Mouse (Mus musculus): Measurements from ENCODE around the gene Tjp2. TPM values are rescaled to one million over a fixed set of nuclear protein-coding genes. Genes with fewer than 3 reads are reported as not detected.
"Not testable (repeated sequence)": the region's sequence is repeated elsewhere in the genome, so short reads cannot be mapped to it uniquely, and the experiment has no call there.

Gene Tjp2
- polyA plus RNA-seq, 1 experiment from 2014 or later: 4.9 TPM

DNA sequence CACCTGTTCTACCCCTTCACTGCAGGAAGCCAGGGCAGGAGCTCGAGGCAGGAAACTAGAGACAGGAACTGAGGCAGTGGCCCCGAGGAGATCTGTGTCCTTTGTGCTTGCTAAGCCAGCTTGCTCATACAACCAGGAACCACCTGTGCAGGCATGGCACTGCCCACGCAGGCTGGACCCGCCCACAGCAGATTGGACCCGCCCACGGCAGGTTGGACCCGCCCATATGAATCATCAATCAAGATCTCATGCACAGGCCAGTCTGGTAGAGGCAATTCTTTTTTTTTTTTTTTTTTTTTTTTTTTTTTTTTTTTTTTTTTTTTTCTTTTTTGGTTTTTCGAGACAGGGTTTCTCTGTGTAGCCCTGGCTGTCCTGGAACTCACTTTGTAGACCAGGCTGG lies 132.8 kb downstream of the Tjp2 start:
- not testable (repeated sequence) for H3K4me2 ChIP-seq; H3K9me3 ChIP-seq (replicated peaks); H3K4me1 ChIP-seq (replicated peaks); H3K36me3 ChIP-seq (replicated peaks); ATAC-seq (ENCODE audit: insufficient read depth); H3K4me3 ChIP-seq (replicated peaks); H3K9ac ChIP-seq; H3K27me3 ChIP-seq; H3K27ac ChIP-seq (replicated peaks)
- 49% methylated on average over 8 of the region's 8 CpGs for WGBS (ENCODE audit: insufficient replicate concordance)

DNA sequence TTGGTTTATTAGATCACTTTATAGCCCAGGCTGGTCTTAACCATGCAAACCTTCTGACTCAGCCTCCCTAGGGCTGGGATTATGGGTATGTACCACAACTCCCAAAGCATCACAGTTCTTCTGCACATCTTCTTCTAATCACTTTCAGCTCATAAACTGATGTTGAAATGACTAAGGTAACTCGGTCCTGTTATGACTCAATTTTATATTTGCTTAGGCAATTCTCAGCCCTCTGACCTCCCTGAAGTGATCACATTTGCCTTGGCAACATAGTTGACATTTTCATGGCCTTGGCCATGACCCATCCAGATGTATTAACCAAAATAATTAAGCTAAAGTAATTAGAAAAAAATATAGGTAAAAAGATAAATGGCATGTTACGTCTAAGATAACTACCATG lies 134.5 kb downstream of the Tjp2 start:
- no peaks in the 10 kb centered on the region for H3K9me3 ChIP-seq (replicated peaks)
- H3K4me3 ChIP-seq (replicated peaks): no peak overlapping the region
- no peaks in the 10 kb centered on the region for H3K4me1 ChIP-seq (replicated peaks)
- H3K36me3 ChIP-seq (replicated peaks): no peaks in the 10 kb centered on the region
- no peak overlapping the region for H3K27ac ChIP-seq (replicated peaks)
- H3K9ac ChIP-seq: no peak overlapping the region
- no peak for ATAC-seq (ENCODE audit: insufficient read depth)
- H3K4me2 ChIP-seq: no peak overlapping the region
- H3K27me3 ChIP-seq: no peaks in the 10 kb centered on the region
- WGBS (ENCODE audit: insufficient replicate concordance): 58% methylated on average over 2 of the region's 2 CpGs

DNA sequence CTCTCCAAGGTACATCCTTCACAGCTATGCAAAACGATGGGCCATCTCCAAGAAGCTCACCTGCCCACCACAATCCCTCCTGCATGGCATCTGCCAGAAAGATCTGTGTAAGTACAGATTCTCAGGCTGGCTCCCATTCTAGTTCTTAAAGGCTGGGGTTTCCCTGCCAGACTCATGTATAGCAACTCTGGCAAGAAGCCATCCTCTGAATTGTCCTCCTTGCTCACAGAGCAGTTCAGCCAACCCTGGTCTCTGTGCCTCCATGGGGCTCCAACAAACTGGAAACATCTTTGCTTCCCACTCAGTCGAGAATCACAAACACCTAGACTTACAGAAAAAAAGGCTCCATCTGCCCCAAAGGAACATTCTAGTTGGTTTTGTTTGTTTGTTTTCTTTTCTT lies 139.5 kb downstream of the Tjp2 start:
- Histone ChIP-seq H3K9ac (no peak overlapping the region), H3K4me1 (replicated peaks) (no peaks in the 10 kb centered on the region), H3K4me3 (replicated peaks) (no peak overlapping the region), H3K36me3 (replicated peaks) (no peaks in the 10 kb centered on the region), H3K4me2 (no peak overlapping the region), H3K9me3 (replicated peaks) (no peaks in the 10 kb centered on the region), H3K27me3 (no peaks in the 10 kb centered on the region), H3K27ac (replicated peaks) (no peak overlapping the region)
- WGBS (ENCODE audit: insufficient replicate concordance): 42% methylated on average over 2 of the region's 2 CpGs
- no peak for ATAC-seq (ENCODE audit: insufficient read depth)

GRCm38 (mm10) chr19:24080417-24081080 lies 144.3 kb downstream of the Tjp2 start:
- Histone ChIP-seq H3K36me3 (replicated peaks) (no peaks in the 10 kb centered on the region), H3K4me3 (replicated peaks) (no peak overlapping the region), H3K4me1 (replicated peaks) (no peaks in the 10 kb centered on the region), H3K4me2 (no peak overlapping the region), H3K27ac (replicated peaks) (no peak overlapping the region), H3K9ac (no peak overlapping the region), H3K9me3 (replicated peaks) (no peaks in the 10 kb centered on the region), H3K27me3 (no peaks in the 10 kb centered on the region)
- no peak for ATAC-seq (ENCODE audit: insufficient read depth)
- WGBS (ENCODE audit: insufficient replicate concordance): 46% methylated on average over 8 of the region's 8 CpGs

DNA sequence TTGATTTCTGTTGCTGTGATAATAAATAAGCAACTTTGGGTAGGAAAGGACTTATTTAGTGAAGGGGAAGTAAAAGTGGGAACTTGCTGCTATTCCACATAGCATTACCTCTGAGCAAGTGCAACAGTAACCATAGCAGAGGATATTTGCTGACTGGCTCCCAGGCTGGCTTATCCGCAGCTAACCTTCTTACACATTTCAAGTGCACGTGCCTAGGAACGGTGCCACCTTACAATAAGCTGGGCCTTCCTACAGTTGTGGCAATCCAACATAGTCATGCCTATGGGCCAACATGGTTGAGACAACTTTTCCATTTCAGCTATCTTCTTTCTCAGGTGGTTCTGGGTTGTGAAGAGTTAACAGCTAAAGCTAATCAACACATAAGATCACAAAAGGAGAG lies 147.2 kb downstream of the Tjp2 start:
- Histone ChIP-seq H3K4me2 (no peak overlapping the region), H3K9ac (no peak overlapping the region), H3K27ac (replicated peaks) (no peak overlapping the region), H3K9me3 (replicated peaks) (no peaks in the 10 kb centered on the region), H3K36me3 (replicated peaks) (no peaks in the 10 kb centered on the region), H3K27me3 (no peaks in the 10 kb centered on the region), H3K4me1 (replicated peaks) (no peaks in the 10 kb centered on the region), H3K4me3 (replicated peaks) (no peak overlapping the region)
- 78% methylated on average over 3 of the region's 3 CpGs for WGBS (ENCODE audit: insufficient replicate concordance)
- ATAC-seq (ENCODE audit: insufficient read depth): no peak

DNA sequence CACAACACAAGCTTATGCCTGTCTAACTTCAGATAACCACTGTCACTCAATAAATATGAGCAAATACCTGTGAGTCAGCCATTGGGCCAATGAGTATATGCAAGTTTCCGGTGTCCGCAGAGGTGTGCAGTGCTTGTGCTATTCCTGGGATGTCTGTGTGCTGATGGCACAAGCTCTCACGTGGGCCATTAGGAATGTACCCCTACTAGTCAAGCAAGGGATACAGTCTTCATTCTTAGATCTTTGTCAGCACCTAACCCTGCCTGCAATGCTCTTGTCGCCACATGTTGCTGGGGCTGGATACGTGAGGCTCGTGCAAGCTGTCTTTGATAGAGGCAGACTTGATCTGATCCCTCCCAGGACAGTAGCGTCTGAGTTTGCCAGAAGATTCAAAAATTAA lies 148.3 kb downstream of the Tjp2 start:
- H3K27me3 ChIP-seq: no peaks in the 10 kb centered on the region
- no peak overlapping the region for H3K27ac ChIP-seq (replicated peaks)
- H3K9me3 ChIP-seq (replicated peaks): no peaks in the 10 kb centered on the region
- no peak overlapping the region for H3K4me3 ChIP-seq (replicated peaks)
- H3K9ac ChIP-seq: no peak overlapping the region
- H3K4me2 ChIP-seq: no peak overlapping the region
- H3K4me1 ChIP-seq (replicated peaks): no peaks in the 10 kb centered on the region
- ATAC-seq (ENCODE audit: insufficient read depth): no peak
- WGBS (ENCODE audit: insufficient replicate concordance): 66% methylated on average over 7 of the region's 7 CpGs
- H3K36me3 ChIP-seq (replicated peaks): no peaks in the 10 kb centered on the region

- Histone ChIP-seq H3K4me3 (replicated peaks) (no peak overlapping the region), H3K9me3 (replicated peaks) (no peaks in the 10 kb centered on the region), H3K36me3 (replicated peaks) (no peaks in the 10 kb centered on the region), H3K4me2 (no peak overlapping the region), H3K4me1 (replicated peaks) (no peaks in the 10 kb centered on the region), H3K9ac (no peak overlapping the region), H3K27ac (replicated peaks) (no peak overlapping the region), H3K27me3 (no peaks in the 10 kb centered on the region)
- ATAC-seq (ENCODE audit: insufficient read depth): no peak
- WGBS (ENCODE audit: insufficient replicate concordance): 64% methylated on average over 8 of the region's 8 CpGs
Observed at GRCm38 (mm10) chr19:24075927-24076326, 148.9 kb downstream of the Tjp2 start.

DNA sequence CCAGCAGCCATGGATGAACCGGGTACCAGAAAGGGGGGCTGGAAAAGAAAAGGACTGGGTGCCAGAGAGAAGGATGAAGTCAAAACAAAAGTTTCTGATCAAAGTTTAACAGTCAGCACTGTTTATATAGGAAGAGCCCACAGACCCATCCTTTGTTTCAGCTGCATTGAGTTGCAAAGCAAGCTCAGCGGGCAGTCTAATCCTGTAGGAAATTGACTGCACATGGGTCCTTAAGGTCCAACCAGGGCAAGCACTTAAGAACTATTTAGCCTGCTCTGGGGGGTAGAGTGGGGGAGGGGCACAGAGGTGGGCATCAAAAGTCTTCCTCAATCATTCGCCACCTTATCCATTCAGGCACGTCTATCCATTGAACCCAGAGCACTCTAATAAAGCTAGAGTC lies 151.7 kb downstream of the Tjp2 start:
- no peaks in the 10 kb centered on the region for H3K9me3 ChIP-seq (replicated peaks)
- no peak overlapping the region for H3K9ac ChIP-seq
- WGBS (ENCODE audit: insufficient replicate concordance): 59% methylated on average over 4 of the region's 4 CpGs
- no peaks in the 10 kb centered on the region for H3K36me3 ChIP-seq (replicated peaks)
- no peak overlapping the region for H3K4me2 ChIP-seq
- no peak overlapping the region for H3K27ac ChIP-seq (replicated peaks)
- no peaks in the 10 kb centered on the region for H3K4me1 ChIP-seq (replicated peaks)
- H3K4me3 ChIP-seq (replicated peaks): no peak overlapping the region
- no peak for ATAC-seq (ENCODE audit: insufficient read depth)
- no peaks in the 10 kb centered on the region for H3K27me3 ChIP-seq

- Histone ChIP-seq H3K36me3 (replicated peaks) (no peaks in the 10 kb centered on the region), H3K27ac (replicated peaks) (no peak overlapping the region), H3K27me3 (no peaks in the 10 kb centered on the region), H3K9me3 (replicated peaks) (no peaks in the 10 kb centered on the region), H3K4me2 (no peak overlapping the region), H3K4me3 (replicated peaks) (no peak overlapping the region), H3K9ac (no peak overlapping the region), H3K4me1 (replicated peaks) (no peaks in the 10 kb centered on the region)
- ATAC-seq (ENCODE audit: insufficient read depth): no peak
- WGBS (ENCODE audit: insufficient replicate concordance): 35% methylated on average over 12 of the region's 12 CpGs
Observed at GRCm38 (mm10) chr19:24064348-24064895, 160.4 kb downstream of the Tjp2 start.

GRCm38 (mm10) chr19:24063585-24063984 lies 161.2 kb downstream of the Tjp2 start:
- Histone ChIP-seq H3K36me3 (replicated peaks) (no peaks in the 10 kb centered on the region), H3K9ac (no peak overlapping the region), H3K4me2 (no peak overlapping the region), H3K4me1 (replicated peaks) (no peaks in the 10 kb centered on the region), H3K9me3 (replicated peaks) (no peaks in the 10 kb centered on the region), H3K27me3 (no peaks in the 10 kb centered on the region), H3K4me3 (replicated peaks) (no peak overlapping the region), H3K27ac (replicated peaks) (no peak overlapping the region)
- WGBS (ENCODE audit: insufficient replicate concordance): 50% methylated on average over 4 of the region's 4 CpGs
- ATAC-seq (ENCODE audit: insufficient read depth): no peak

DNA sequence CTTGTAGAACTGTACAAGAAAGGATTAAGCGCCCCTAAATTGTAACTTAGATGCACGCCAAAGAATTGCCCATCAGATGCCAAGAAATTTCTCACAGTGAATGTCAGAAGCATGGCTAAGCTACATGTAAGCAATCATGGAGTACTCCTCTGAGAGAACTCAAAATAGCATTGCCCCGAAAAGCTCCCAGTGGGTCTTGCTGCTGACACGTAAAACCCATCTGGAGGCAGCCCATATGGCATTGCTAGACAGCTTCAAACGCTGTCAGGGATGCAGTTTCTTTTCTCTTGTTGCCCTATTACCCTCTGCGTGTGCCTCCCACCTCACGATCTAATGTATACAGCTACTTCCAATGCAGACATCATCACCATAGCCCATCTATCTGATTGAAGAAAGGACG lies 166.0 kb downstream of the Tjp2 start:
- Histone ChIP-seq H3K9me3 (replicated peaks) (no peaks in the 10 kb centered on the region), H3K27me3 (no peaks in the 10 kb centered on the region), H3K4me2 (no peak overlapping the region), H3K27ac (replicated peaks) (no peak overlapping the region), H3K9ac (no peak overlapping the region), H3K4me1 (replicated peaks) (no peaks in the 10 kb centered on the region), H3K36me3 (replicated peaks) (no peaks in the 10 kb centered on the region), H3K4me3 (replicated peaks) (no peak overlapping the region)
- 62% methylated on average over 8 of the region's 8 CpGs for WGBS (ENCODE audit: insufficient replicate concordance)
- ATAC-seq (ENCODE audit: insufficient read depth): no peak

DNA sequence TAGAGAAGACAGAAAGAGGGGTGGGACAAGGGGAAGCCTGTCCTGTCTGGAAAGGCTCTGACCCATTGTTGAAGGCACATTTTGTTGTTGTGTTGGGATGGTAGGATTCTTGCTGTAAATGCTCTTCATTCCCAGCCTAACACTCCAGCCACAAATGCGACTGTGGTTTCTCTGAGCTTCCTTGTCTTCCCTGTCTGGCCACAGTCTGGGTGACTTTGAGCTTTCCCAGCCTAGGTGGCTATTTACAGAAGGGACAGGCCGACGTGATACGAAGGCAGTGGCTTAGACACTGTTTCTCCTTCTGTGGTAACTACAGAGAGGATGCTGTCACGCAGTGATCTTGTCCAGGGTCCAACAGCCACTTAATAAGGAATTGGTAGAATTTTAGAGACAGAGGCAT lies 166.8 kb downstream of the Tjp2 start:
- H3K27ac ChIP-seq (replicated peaks): no peak overlapping the region
- no peak for ATAC-seq (ENCODE audit: insufficient read depth)
- no peaks in the 10 kb centered on the region for H3K36me3 ChIP-seq (replicated peaks)
- no peaks in the 10 kb centered on the region for H3K9me3 ChIP-seq (replicated peaks)
- H3K9ac ChIP-seq: no peak overlapping the region
- no peak overlapping the region for H3K4me3 ChIP-seq (replicated peaks)
- H3K4me2 ChIP-seq: no peak overlapping the region
- no peaks in the 10 kb centered on the region for H3K4me1 ChIP-seq (replicated peaks)
- WGBS (ENCODE audit: insufficient replicate concordance): 37% methylated on average over 5 of the region's 5 CpGs
- no peaks in the 10 kb centered on the region for H3K27me3 ChIP-seq
